Mouse (Mus musculus) cortical plate, adult 2 months (tissue): Measurements from ENCODE around the gene Nup214.

Source experiments
- CTCF ChIP-seq: fragments of 200-500 bp; IDR thresholded peaks from 2 replicates; pipeline ENCODE4 v1.5.1; 2011; ENCODE audit warnings: mild to moderate bottlenecking, control low read depth, low read length; ENCODE audit not compliant: insufficient read depth; ENCODE audit errors: extremely low read depth
- POLR2A ChIP-seq: fragments of 200-500 bp; IDR thresholded peaks from 2 replicates; pipeline ENCODE4 v1.6.1; 2011; ENCODE audit warnings: mild to moderate bottlenecking, low read length, control low read depth; ENCODE audit not compliant: insufficient read depth; ENCODE audit errors: extremely low read depth

- no peak for TF ChIP-seq POLR2A
- no peak for TF ChIP-seq CTCF
Observed at GRCm38 (mm10) chr2:31950058-31950871, 24.0 kb upstream of the Nup214 start, which contains the start of gene Aif1l.
